ENCODE assay signal across 24 mouse cellular contexts in genomic region chr4:109150214-109150613, GRCm38 (mm10). TPM values are rescaled to one million over a fixed set of nuclear protein-coding genes. Genes with fewer than 3 reads are reported as not detected.
DNase-seq lines count a peak whose midpoint lies in the region; ATAC-seq and TF ChIP-seq lines count a peak whose summit lies in the region.
"Had no signal": no experiment of that assay in that cellular context is flagged by ENCODE, and none has a peak within 500 bp of the region (broad histone marks: within the 10 kb centered on the region; RNA-seq: fewer than 3 reads in every experiment).

No protein-coding gene starts in this region.

- peak; percentile 48 for DNase-seq in adrenal gland, adult 2 months
- no peak for DNase-seq in adrenal gland, postnatal 25 days
- DNase-seq in kidney, adult 2 months = peak; percentile 57
- DNase-seq in lung, postnatal 36 days = peak; percentile 71
- no peak for DNase-seq in lung, postnatal 14 days
- no peak for DNase-seq in spleen, adult 12 weeks (ENCODE audit: low spot score)
- DNase-seq in frontal cortex, postnatal 10 days (ENCODE audit: low spot score in 2 of 2) = no peak
- DNase-seq: adrenal gland, adult 8-10 months; cerebellum, adult 18-20 months; cerebellum, postnatal 36 days; heart, postnatal 4 days; kidney, adult 8-10 months; layer of hippocampus, adult 9-11 months; liver, embryonic 13.5 days; right cerebral cortex, postnatal 14 days; thymus, postnatal 14 days had no signal

- H3K27me3 ChIP-seq in kidney, adult 2 months (replicated peaks; ENCODE audit: control insufficient read depth, insufficient read depth, low read length) = no peaks in the 10 kb centered on the region
- H3K27me3 ChIP-seq in kidney, embryonic 15.5 days = no peaks in the 10 kb centered on the region
- H3K27me3 ChIP-seq: CH12.LX; embryonic facial prominence, embryonic 13.5 days; limb, embryonic 12.5 days; liver, embryonic 13.5 days; midbrain, embryonic 12.5 days; neural tube, embryonic 13.5 days had no signal

- H3K36me3 ChIP-seq in kidney, adult 2 months (ENCODE audit: control insufficient read depth, insufficient read depth, low read length) = no peaks in the 10 kb centered on the region
- no peaks in the 10 kb centered on the region for H3K36me3 ChIP-seq in kidney, embryonic 15.5 days
- H3K36me3 ChIP-seq: embryonic facial prominence, embryonic 13.5 days; liver, embryonic 13.5 days; midbrain, embryonic 12.5 days had no signal

- 0 out of 2 replicates have a peak overlapping the region, but pooled peaks have one; percentile 0 for H3K27ac ChIP-seq in kidney, adult 2 months (ENCODE audit: insufficient read depth, low read depth, low read length)
- H3K27ac ChIP-seq in kidney, embryonic 15.5 days = no peak overlapping the region
- H3K27ac ChIP-seq: embryonic facial prominence, embryonic 13.5 days; hindbrain, postnatal 0 days; limb, embryonic 12.5 days; liver, embryonic 13.5 days; macrophage; midbrain, embryonic 12.5 days; neural tube, embryonic 13.5 days had no signal

- 51% methylated on average over 2 of the region's 2 CpGs for WGBS in kidney, adult 2 months
- 72% methylated on average over 2 of the region's 2 CpGs for WGBS in kidney, embryonic 15.5 days

- TF ChIP-seq CTCF in kidney, adult 2 months (conservative IDR thresholded peaks at IDR 0.05; ENCODE audit: insufficient read depth, insufficient read length, low read depth, low read length) = no peak

- no peaks in the 10 kb centered on the region for H3K9me3 ChIP-seq in kidney, embryonic 15.5 days (replicated peaks)
- H3K9me3 ChIP-seq: embryonic facial prominence, embryonic 13.5 days; limb, embryonic 12.5 days; liver, embryonic 13.5 days; midbrain, embryonic 12.5 days; neural tube, embryonic 13.5 days had no signal

- H3K4me1 ChIP-seq in kidney, adult 2 months (ENCODE audit: control insufficient read depth, insufficient read depth, low read length) = peaks cover 27% of the 10 kb centered on the region
- peaks cover 11% of the 10 kb centered on the region for H3K4me1 ChIP-seq in kidney, embryonic 15.5 days
- H3K4me1 ChIP-seq: limb, embryonic 12.5 days; liver, embryonic 13.5 days; midbrain, embryonic 12.5 days had no signal

- no peak for ATAC-seq in kidney, embryonic 15.5 days (replicated peaks; ENCODE audit: low FRiP score)
- ATAC-seq: hindbrain, postnatal 0 days had no signal

- no peak overlapping the region for H3K4me3 ChIP-seq in kidney, adult 2 months (ENCODE audit: insufficient read depth, low read depth, low read length)
- H3K4me3 ChIP-seq in kidney, embryonic 15.5 days (replicated peaks) = no peak overlapping the region
- H3K4me3 ChIP-seq: embryonic facial prominence, embryonic 13.5 days; limb, embryonic 12.5 days; liver, embryonic 13.5 days; midbrain, embryonic 12.5 days; neural tube, embryonic 13.5 days had no signal

- no peak for TF ChIP-seq POLR2A in kidney, adult 2 months (IDR thresholded peaks at IDR 0.05; ENCODE audit: low read depth, low read length)

- H3K9ac ChIP-seq in kidney, embryonic 15.5 days = no peak overlapping the region
- H3K9ac ChIP-seq: embryonic facial prominence, embryonic 13.5 days; limb, embryonic 12.5 days; liver, embryonic 13.5 days; midbrain, embryonic 12.5 days; neural tube, embryonic 13.5 days had no signal

- no peak overlapping the region for H3K4me2 ChIP-seq in kidney, embryonic 15.5 days
- H3K4me2 ChIP-seq: embryonic facial prominence, embryonic 13.5 days; limb, embryonic 12.5 days; liver, embryonic 13.5 days; midbrain, embryonic 12.5 days; neural tube, embryonic 13.5 days had no signal

RNA-seq across cellular contexts. Expression of gene Osbpl9, which starts 51.9 kb away (rescaled TPM):
- total RNA-seq in adrenal gland, adult 2 months (2021) = 100 to 1,000 TPM; 112 to 168 TPM
- polyA plus RNA-seq in adrenal gland, adult 2 months (2012; rRNA removed) = 63.2 and 68.5 TPM in 2 replicates
- total RNA-seq in adrenal gland, postnatal 25 days (2021) = 136 and 144 TPM in 2 replicates
- polyA plus RNA-seq in kidney, adult 2 months (2012; rRNA removed) = 182 and 201 TPM in 2 replicates
- 68.9 and 70.5 TPM in 2 replicates for polyA plus RNA-seq in kidney, embryonic 15.5 days (2015; fragmentation: Nextera tagmentation; extraction: Ambion mirVana)

Comparison
In these comparisons a context has a peak if more than half of its experiments do, and no peak if none do; other contexts are left out.
1. DNase-seq: peak in adrenal gland, adult 2 months (single experiment), kidney, adult 2 months (single experiment) and lung, postnatal 36 days (single experiment); none in adrenal gland, postnatal 25 days (single experiment), lung, postnatal 14 days (single experiment), spleen, adult 12 weeks (single experiment) and frontal cortex, postnatal 10 days (0 of 2).